Mouse (Mus musculus) kidney, postnatal 0 days (tissue): ENCODE results near the gene Speer4f2. TPM values are rescaled to one million over a fixed set of nuclear protein-coding genes. Genes with fewer than 3 reads are reported as not detected.
"Not testable (repeated sequence)": the region's sequence is repeated elsewhere in the genome, so short reads cannot be mapped to it uniquely, and the experiment has no call there.

Experiments
- ATAC-seq: fragments of 200-750 bp; cut with Nextera tagmentation; replicated peaks from 2 replicates; pipeline ENCODE4 v1.8.0; 2017; ENCODE audit warnings: low read depth, moderate number of reproducible peaks, moderate TSS enrichment, moderate library complexity; ENCODE audit not compliant: low FRiP score
- DNase-seq: peaks from one replicate; pipeline ENCODE4 v3.0.0-alpha.2; 2016; ENCODE audit warnings: low spot score
- H3K27ac ChIP-seq: fragments of 300-500 bp; sonication (generic); 2 replicates; pipeline ENCODE4 v1.5.1; 2014; ENCODE audit warnings: mild to moderate bottlenecking
- H3K27me3 ChIP-seq: fragments of 300-500 bp; sonication (generic); 2 replicates; pipeline ENCODE4 v1.6.1; 2014; ENCODE audit warnings: low read length, mixed read lengths; ENCODE audit not compliant: insufficient read depth
- H3K36me3 ChIP-seq: fragments of 300-500 bp; sonication (generic); 2 replicates; pipeline ENCODE4 v1.6.1; 2014; ENCODE audit warnings: low read length, mixed read lengths; ENCODE audit not compliant: insufficient read depth
- H3K4me1 ChIP-seq: fragments of 300-500 bp; sonication (generic); replicated peaks from 2 replicates; pipeline ENCODE4 v1.6.1; 2014; ENCODE audit warnings: antibody characterized with exemption, low read length, mixed read lengths; ENCODE audit not compliant: insufficient read depth
- H3K4me2 ChIP-seq: fragments of 300-500 bp; sonication (generic); 2 replicates; pipeline ENCODE4 v1.6.1; 2014; ENCODE audit warnings: mild to moderate bottlenecking, low read length, moderate library complexity, mixed read lengths
- H3K4me3 ChIP-seq: fragments of 300-500 bp; sonication (generic); replicated peaks from 2 replicates; pipeline ENCODE4 v1.5.1; 2014; ENCODE audit warnings: low read depth, low read length
- H3K9ac ChIP-seq: fragments of 300-500 bp; sonication (generic); 2 replicates; pipeline ENCODE4 v1.6.1; 2014; ENCODE audit warnings: low read depth, low read length
- H3K9me3 ChIP-seq: fragments of 300-500 bp; sonication (generic); replicated peaks from 2 replicates; pipeline ENCODE4 v1.6.1; 2016; ENCODE audit warnings: low read length, inconsistent platforms, mixed read lengths
- CTCF ChIP-seq: IDR thresholded peaks from 2 replicates; pipeline ENCODE4 v1.5.1; 2016; ENCODE audit warnings: antibody characterized with exemption, low read depth, mild to moderate bottlenecking, moderate library complexity
- WGBS: fragments of 180-500 bp; shearing (Covaris S2); extraction: QIAGEN DNeasy Blood & Tissue Kit; methylation state at CpG from one replicate; pipeline ENCODE4 v1.1.7; 2014; 5-methylcytosine and 5-hydroxymethylcytosine counted together
- polyA plus RNA-seq: library from polyadenylated mRNA; unstranded; fragments of >200 nt; fragmentation: Nextera tagmentation; extraction: Ambion mirVana; gene quantifications from 2 replicates; pipeline ENCODE4 v1.2.1, GENCODE M21; 2015

Speer4f2 gene
- polyA plus RNA-seq, result 0.20 TPM in 1 of 2 replicates, not detected in the other

DNA sequence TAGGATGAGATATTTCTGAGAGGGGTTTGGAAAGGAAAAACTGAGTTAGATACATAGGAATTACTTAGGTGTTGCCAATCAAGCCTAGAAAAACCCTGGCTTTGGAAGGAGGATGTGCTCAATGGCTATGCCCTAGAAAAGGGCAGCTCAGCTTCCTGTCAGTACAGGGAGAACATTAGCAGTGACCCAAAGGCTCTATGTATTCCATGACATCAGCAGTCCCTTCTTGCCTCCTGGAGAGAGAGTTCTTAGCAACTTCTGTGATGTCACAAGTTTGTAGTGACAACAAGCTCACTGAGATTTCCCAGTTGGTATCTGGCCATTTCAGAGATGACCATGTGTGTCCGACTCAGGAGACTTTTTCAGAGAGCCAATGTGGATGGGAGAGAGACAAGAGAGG is at the start of gene Speer4f2:
Speer4f2 (plus strand) TSS at position 301 of the 400 bp plus-strand sequence.
- DNase-seq, H3K9ac ChIP-seq: not testable (repeated sequence)

DNA sequence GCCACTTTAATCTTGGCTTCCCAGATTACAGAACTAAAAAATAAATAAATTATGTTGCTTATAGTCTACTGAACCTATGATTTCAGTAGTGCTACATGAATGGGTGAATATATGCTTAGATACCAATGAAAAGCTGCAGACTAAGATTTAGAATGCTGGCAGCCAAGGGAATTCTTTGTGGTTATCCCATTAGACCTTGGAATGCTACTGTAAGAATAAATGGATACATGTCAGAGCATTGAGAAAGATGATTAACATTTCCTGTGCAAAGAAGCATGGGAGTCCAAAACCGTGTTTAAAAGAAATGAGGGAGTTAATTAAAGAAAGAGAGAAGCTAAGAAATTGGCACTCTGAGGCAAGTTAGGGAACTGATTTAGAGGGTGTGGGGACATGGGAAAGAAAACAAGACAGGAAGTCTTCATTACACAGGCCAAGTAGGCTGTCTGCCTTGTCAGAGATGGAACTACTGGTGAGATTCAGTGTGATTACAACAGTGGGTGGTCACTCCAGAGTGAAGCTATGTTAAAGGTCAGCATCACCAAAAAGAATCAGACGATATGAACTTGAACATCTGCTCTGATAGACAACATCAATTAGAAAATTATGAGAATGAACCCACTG is 43.9 kb upstream of the Speer4f2 start:
- Histone ChIP-seq H3K9me3 (no peaks in the 10 kb centered on the region), H3K36me3 (no peaks in the 10 kb centered on the region), H3K4me1 (no peaks in the 10 kb centered on the region), H3K4me2 (no peak overlapping the region), H3K9ac (no peak overlapping the region), H3K27me3 (no peaks in the 10 kb centered on the region), H3K27ac (no peak overlapping the region), H3K4me3 (no peak overlapping the region)
- DNase-seq, result peak; percentile 69
- no peak for TF ChIP-seq CTCF
- WGBS, result 15% methylated on average over 2 of the region's 2 CpGs
- no peak for ATAC-seq

More for the DNA sequence above, at the start of gene Speer4f2:
- 84% methylated on average over 1 of the region's 1 CpGs for WGBS
- not testable (repeated sequence) for H3K4me1 ChIP-seq, H3K4me3 ChIP-seq, H3K27ac ChIP-seq, H3K9me3 ChIP-seq, ATAC-seq, H3K4me2 ChIP-seq, H3K27me3 ChIP-seq, H3K36me3 ChIP-seq

DNA sequence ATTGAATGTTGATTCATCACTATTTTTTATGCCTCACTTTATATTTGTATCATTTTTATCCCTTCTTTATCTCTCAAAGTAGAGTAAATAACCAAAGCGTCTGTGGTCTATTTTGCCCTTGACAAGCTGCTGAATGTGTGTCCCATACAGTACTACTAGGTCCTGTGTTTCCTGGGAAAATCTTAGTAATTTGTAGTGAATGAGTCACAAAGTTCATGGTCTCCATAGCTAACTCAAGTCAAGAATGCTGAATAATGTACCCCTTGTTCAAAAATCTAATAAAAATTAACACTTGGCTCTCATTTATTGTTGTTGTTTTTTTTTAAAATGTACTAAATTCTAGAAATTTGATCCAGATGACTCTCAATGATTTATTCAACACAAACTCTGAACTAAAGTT is 38.1 kb upstream of the Speer4f2 start:
- Histone ChIP-seq H3K4me2 (no peak overlapping the region), H3K4me1 (no peaks in the 10 kb centered on the region), H3K9me3 (no peaks in the 10 kb centered on the region), H3K36me3 (no peaks in the 10 kb centered on the region), H3K27ac (no peak overlapping the region), H3K27me3 (no peaks in the 10 kb centered on the region), H3K9ac (no peak overlapping the region), H3K4me3 (no peak overlapping the region)
- WGBS, result 65% methylated on average over 1 of the region's 1 CpGs
- DNase-seq (peak; percentile 71), ATAC-seq (no peak)
- TF ChIP-seq CTCF, result no peak

DNA sequence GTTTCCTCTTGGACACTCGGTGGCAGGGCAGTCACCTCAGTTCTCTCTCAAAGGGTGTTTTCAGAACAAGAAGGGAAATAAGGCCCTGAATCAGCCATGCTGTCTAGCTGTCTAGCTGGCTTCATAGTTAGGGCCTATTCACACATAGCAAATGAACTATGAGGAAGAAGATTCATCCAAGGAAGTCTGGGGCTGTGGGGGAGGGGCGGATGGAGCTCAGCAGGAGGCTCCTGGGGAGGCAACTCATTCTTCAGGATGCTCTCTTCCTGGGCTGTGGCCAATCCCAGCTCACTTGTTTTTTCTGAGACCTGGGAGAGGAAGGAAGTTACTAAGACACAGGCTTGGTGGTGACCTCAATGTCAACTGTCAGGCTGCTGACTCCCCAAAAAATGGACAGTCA is 27.2 kb upstream of the Speer4f2 start:
- not testable (repeated sequence) for H3K27me3 ChIP-seq, H3K4me1 ChIP-seq, H3K36me3 ChIP-seq, H3K27ac ChIP-seq, H3K4me3 ChIP-seq, ATAC-seq, DNase-seq, H3K9me3 ChIP-seq, H3K9ac ChIP-seq, H3K4me2 ChIP-seq
- WGBS, result 73% methylated on average over 2 of the region's 2 CpGs

DNA sequence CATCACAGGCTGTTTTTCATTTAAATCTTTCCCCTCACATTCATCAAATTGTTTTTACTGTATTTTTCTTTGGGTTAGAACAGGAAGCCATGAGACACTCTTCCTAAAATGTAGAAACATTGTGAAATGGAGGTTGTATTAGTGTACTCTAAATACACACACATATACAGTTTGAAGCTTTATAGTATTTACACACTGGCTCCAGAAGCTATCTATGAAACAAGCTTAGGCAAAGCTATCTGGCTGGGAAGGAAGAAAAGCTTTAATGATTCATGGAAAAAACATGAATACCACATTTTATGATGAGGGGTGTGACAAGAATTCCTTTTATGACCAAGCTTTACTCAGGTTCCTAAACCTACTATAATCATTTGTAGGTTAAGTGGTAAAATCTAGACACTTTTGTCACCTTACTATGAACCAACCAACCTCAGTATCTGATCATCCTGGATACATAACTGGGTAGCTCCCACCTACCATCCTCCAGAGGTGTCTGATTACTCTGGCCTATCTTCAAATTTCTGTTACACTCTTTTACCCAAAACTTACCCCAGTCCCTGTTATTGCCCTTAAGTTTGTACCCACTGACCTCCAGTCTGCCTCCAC is 13.5 kb upstream of the Speer4f2 start:
- ATAC-seq, result no peak
- H3K27me3 ChIP-seq, result no peaks in the 10 kb centered on the region
- no peak overlapping the region for H3K9ac ChIP-seq
- H3K4me1 ChIP-seq, result no peaks in the 10 kb centered on the region
- no peak overlapping the region for H3K4me2 ChIP-seq
- no peak overlapping the region for H3K27ac ChIP-seq
- no peaks in the 10 kb centered on the region for H3K36me3 ChIP-seq
- no peak for TF ChIP-seq CTCF
- no peak overlapping the region for H3K4me3 ChIP-seq
- H3K9me3 ChIP-seq, result no peaks in the 10 kb centered on the region
- DNase-seq, result no peak

DNA sequence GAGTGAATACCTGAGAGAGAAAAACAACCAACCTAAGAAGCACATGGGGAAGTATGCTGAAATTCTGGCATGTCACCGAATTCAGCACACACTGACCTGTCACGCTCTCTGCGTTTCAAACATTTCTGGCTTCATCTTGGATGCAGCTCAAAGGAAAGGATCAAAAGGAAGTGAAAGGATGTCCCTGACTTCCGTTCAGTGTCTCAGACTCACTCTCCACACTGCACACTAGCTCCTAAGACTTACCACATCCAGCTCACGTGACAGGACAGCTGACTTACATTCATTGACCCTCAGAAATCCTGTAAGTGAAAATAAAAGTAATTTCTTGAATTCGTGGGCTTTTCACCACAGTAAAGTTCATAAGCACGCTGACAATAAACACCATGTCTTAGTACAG is 16.9 kb downstream of the Speer4f2 start:
- DNase-seq, result no peak
- no peak for TF ChIP-seq CTCF
- WGBS, result 49% methylated on average over 7 of the region's 7 CpGs

More for the DNA sequence above, 16.9 kb downstream of the Speer4f2 start:
- Histone ChIP-seq H3K27me3 (no peaks in the 10 kb centered on the region), H3K36me3 (no peaks in the 10 kb centered on the region), H3K9me3 (no peaks in the 10 kb centered on the region), H3K4me1 (no peaks in the 10 kb centered on the region), H3K27ac (no peak overlapping the region), H3K9ac (no peak overlapping the region), H3K4me3 (no peak overlapping the region), H3K4me2 (no peak overlapping the region)
- peak; percentile 46; the same call in 1 of the 2 replicates for ATAC-seq
